Mouse (Mus musculus) liver, embryonic 13.5 days (tissue): ENCODE results near the gene Hus1b. TPM values are rescaled to one million over a fixed set of nuclear protein-coding genes. Genes with fewer than 3 reads are reported as not detected.

Experiments
- ATAC-seq: fragments of 200-750 bp; cut with Nextera tagmentation; 2 replicates; pipeline ENCODE4 v1.8.0; 2017; ENCODE audit warnings: low read depth, mild to moderate bottlenecking, moderate number of reproducible peaks, moderate library complexity
- DNase-seq: peaks from one replicate; pipeline ENCODE4 v3.0.0; 2022
- H3K27ac ChIP-seq: fragments of 300-500 bp; sonication (generic); 2 replicates; pipeline ENCODE4 v1.5.1; 2015; ENCODE audit warnings: moderate library complexity, mild to moderate bottlenecking, inconsistent platforms
- H3K27me3 ChIP-seq: fragments of 300-500 bp; sonication (generic); 2 replicates; pipeline ENCODE4 v1.6.1; 2015; ENCODE audit warnings: mild to moderate bottlenecking, inconsistent platforms
- H3K36me3 ChIP-seq: fragments of 300-500 bp; sonication (generic); 2 replicates; pipeline ENCODE4 v1.6.1; 2015; ENCODE audit warnings: mild to moderate bottlenecking, inconsistent platforms
- H3K4me1 ChIP-seq: fragments of 300-500 bp; sonication (generic); replicated peaks from 2 replicates; pipeline ENCODE4 v1.6.1; 2015; ENCODE audit warnings: inconsistent platforms
- H3K4me2 ChIP-seq: fragments of 300-500 bp; sonication (generic); 2 replicates; pipeline ENCODE4 v1.6.1; 2015; ENCODE audit warnings: inconsistent platforms, mild to moderate bottlenecking, moderate library complexity
- H3K4me3 ChIP-seq: fragments of 300-500 bp; sonication (generic); replicated peaks from 2 replicates; pipeline ENCODE4 v1.5.1; 2015; ENCODE audit warnings: mild to moderate bottlenecking, inconsistent platforms
- H3K9ac ChIP-seq: fragments of 300-500 bp; sonication (generic); 2 replicates; pipeline ENCODE4 v1.6.1; 2015; ENCODE audit warnings: mild to moderate bottlenecking, inconsistent platforms
- H3K9me3 ChIP-seq: fragments of 300-500 bp; sonication (generic); replicated peaks from 2 replicates; pipeline ENCODE4 v1.6.1; 2016; ENCODE audit warnings: inconsistent platforms
- WGBS: fragments of 180-500 bp; shearing (Covaris S2); methylation state at CpG from one replicate; pipeline ENCODE4 v1.1.7; 2015; ENCODE audit not compliant: insufficient replicate concordance; 5-methylcytosine and 5-hydroxymethylcytosine counted together
- polyA plus RNA-seq: library from polyadenylated mRNA; unstranded; fragments of >200 nt; fragmentation: Nextera tagmentation; extraction: Ambion mirVana; gene quantifications from 2 replicates; pipeline ENCODE4 v1.2.1, GENCODE M21; 2015

The Hus1b gene
- polyA plus RNA-seq, result not detected in 2 replicates

DNA sequence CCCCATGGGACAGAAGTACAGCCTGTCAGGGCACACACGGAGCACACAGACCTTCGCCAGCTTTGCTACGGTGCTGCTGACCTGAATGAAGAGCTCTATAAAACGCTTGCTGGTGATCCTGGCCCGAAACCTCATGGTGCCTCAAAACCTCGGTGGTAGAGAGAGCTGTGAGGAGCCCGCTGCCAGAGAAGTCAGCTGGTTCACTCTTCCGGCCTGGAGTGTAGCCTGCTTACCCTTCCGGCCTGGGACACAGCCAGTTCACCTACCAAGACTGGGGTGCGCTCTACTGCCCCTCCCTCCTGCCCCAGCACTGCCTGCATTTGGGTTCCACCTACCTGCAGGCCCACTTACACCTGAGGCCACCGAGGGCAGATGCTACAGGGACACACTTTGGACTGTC lies at the start of gene Hus1b:
TSS of gene Hus1b (minus strand) at position 220 of the 400 bp plus-strand sequence.
- peaks cover 13% of the 10 kb centered on the region for H3K4me1 ChIP-seq
- no peak within 1 kb of the TSS for H3K9ac ChIP-seq
- no peak within 1 kb of the TSS for H3K4me2 ChIP-seq
- no peaks in the 10 kb centered on the region for H3K36me3 ChIP-seq
- no peak within 1 kb of the TSS for H3K27ac ChIP-seq
- H3K9me3 ChIP-seq, result no peaks in the 10 kb centered on the region
- H3K4me3 ChIP-seq, result no peak within 1 kb of the TSS
- H3K27me3 ChIP-seq, result no peaks in the 10 kb centered on the region
- ATAC-seq (no peak), DNase-seq (no peak)
- WGBS, result 86% methylated on average over 11 of the region's 11 CpGs

DNA sequence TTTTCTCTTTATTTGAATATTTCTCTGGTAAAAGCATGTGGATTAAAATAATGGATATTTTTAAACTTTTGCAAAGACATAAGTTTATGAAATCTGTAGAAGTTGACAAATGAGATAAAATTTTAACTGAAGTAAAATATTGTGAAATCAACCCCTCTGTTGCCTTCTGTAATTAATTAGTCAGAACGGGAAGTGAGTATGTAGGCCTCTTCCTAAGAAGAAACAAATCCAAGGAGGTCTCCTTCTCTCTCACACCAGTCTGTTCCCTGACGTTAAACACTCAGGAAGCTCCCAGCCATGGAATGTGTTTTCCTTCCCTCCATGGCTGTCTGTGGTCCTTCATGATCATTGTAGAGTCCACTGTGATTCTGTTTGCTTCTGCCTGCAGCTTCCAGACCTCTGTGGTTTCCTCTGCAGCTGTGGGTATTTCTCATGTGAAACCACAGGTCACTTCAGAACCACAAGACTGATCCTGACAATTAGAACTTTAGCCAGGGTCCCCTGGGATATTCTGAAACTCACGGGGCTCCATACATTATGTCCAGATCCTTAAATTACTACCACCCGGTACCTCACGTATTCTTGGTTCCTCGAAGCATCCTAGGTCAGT lies 46.8 kb upstream of the Hus1b start:
- ATAC-seq (no peak), DNase-seq (no peak)
- 38% methylated on average over 6 of the region's 6 CpGs for WGBS
- H3K9me3 ChIP-seq, result no peaks in the 10 kb centered on the region
- H3K4me2 ChIP-seq, result no peak overlapping the region
- H3K4me1 ChIP-seq, result no peaks in the 10 kb centered on the region
- H3K9ac ChIP-seq, result no peak overlapping the region
- H3K27ac ChIP-seq, result no peak overlapping the region
- no peaks in the 10 kb centered on the region for H3K36me3 ChIP-seq
- peaks cover 24% of the 10 kb centered on the region; the same call in 1 of the 2 replicates for H3K27me3 ChIP-seq
- H3K4me3 ChIP-seq, result no peak overlapping the region

DNA sequence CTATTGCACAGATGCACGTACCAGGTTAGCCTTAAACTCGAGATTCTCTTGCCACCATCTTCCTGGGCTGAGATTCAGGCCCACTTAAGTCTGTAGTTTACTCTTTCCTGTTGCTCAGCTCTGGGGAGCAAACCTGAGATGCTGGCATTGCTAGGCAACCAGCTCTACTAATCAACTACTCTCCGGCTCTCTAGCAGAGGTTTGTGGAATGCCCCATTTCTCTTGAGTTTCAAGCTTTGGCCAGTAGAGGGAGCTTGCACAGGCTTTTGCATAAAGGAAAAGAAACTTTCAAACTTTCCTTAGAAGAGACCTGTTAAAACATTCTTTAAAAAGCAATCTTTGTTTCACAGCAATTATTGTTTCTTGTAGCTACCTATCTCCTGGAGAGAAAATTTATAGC lies 46.3 kb upstream of the Hus1b start:
- ATAC-seq (no peak), DNase-seq (no peak)
- Histone ChIP-seq H3K4me3 (no peak overlapping the region), H3K27ac (no peak overlapping the region), H3K4me2 (no peak overlapping the region), H3K9ac (no peak overlapping the region), H3K27me3 (peaks cover 24% of the 10 kb centered on the region; the same call in 1 of the 2 replicates), H3K4me1 (no peaks in the 10 kb centered on the region), H3K36me3 (no peaks in the 10 kb centered on the region), H3K9me3 (no peaks in the 10 kb centered on the region)
- 31% methylated on average over 3 of the region's 3 CpGs for WGBS

DNA sequence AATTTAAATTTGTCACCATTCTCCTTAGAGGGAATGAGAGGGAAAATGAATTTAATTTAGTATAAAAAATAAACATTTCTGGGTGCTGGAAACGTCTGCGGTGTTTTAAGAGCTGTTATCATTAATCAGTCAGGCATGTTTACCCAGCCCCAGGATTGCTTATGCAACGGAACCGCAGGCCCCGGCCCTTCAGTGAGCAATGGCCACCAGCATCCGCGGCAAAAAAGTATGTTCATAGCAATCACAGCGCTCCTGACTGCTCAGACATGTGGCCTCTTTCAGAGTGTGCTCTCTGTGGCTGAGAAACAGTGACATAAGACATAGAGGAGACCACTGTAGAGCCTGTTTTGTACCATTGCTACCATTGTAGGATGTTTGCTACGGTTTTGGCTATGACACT lies 42.7 kb upstream of the Hus1b start:
- H3K36me3 ChIP-seq, result no peaks in the 10 kb centered on the region
- H3K27ac ChIP-seq, result no peak overlapping the region
- H3K4me1 ChIP-seq, result peaks cover 9% of the 10 kb centered on the region
- H3K9me3 ChIP-seq, result no peaks in the 10 kb centered on the region
- 60% methylated on average over 9 of the region's 9 CpGs for WGBS
- H3K9ac ChIP-seq, result no peak overlapping the region
- no peak overlapping the region for H3K4me2 ChIP-seq
- DNase-seq, result no peak
- H3K27me3 ChIP-seq, result peaks cover 53% of the 10 kb centered on the region
- no peak for ATAC-seq
- no peak overlapping the region for H3K4me3 ChIP-seq

DNA sequence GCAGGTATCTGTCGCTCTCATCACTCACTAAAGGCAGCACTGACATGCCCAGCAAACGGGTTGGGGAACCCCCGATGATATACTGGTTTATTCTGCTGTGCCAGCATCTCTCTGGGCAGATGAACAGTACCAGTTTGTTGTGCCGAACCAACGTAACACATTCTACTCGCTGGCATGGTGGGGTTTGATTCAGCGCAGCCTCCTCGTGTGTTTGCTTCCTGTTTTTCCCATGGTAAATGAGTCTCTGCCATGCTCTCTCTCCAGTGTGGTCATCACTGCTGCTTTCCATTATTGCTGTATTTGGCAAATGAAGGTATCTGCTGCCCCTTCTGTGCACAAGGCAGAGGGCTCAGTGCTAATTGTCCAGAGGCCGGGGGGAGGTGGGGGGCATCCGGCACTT lies 42.2 kb upstream of the Hus1b start:
- H3K27me3 ChIP-seq, result peaks cover 58% of the 10 kb centered on the region

DNA sequence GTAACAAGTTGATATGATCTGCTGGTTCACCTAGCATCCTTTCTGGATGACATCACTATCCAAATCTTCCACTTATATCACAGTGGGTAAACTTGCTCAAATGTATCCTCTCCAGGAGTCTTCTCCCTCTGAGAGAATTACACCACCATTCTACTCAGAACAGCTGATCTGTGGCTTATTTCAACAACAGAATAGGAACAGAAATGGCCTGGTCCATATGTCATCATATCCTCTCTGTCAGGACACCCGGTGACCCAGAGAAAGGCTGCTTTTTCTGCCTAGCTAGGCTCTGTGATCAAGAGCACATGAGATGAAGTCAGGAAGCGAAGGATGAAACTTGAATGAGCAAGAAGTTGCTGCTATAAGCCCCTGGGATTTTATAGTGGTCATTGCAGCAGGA lies 40.1 kb upstream of the Hus1b start:
- Histone ChIP-seq H3K27ac (no peak overlapping the region), H3K4me2 (no peak overlapping the region), H3K9ac (no peak overlapping the region), H3K4me1 (peaks cover 9% of the 10 kb centered on the region), H3K4me3 (no peak overlapping the region), H3K27me3 (peaks cover 59% of the 10 kb centered on the region), H3K9me3 (no peaks in the 10 kb centered on the region), H3K36me3 (no peaks in the 10 kb centered on the region)
- WGBS, result 45% methylated on average over 2 of the region's 2 CpGs
- ATAC-seq (no peak), DNase-seq (no peak)

More for the DNA sequence above, 42.2 kb upstream of the Hus1b start:
- DNase-seq, result no peak
- Histone ChIP-seq H3K27ac (no peak overlapping the region), H3K36me3 (no peaks in the 10 kb centered on the region), H3K4me3 (no peak overlapping the region), H3K9ac (no peak overlapping the region), H3K4me2 (no peak overlapping the region), H3K9me3 (no peaks in the 10 kb centered on the region), H3K4me1 (peaks cover 9% of the 10 kb centered on the region)
- WGBS, result 68% methylated on average over 10 of the region's 10 CpGs
- no peak for ATAC-seq

DNA sequence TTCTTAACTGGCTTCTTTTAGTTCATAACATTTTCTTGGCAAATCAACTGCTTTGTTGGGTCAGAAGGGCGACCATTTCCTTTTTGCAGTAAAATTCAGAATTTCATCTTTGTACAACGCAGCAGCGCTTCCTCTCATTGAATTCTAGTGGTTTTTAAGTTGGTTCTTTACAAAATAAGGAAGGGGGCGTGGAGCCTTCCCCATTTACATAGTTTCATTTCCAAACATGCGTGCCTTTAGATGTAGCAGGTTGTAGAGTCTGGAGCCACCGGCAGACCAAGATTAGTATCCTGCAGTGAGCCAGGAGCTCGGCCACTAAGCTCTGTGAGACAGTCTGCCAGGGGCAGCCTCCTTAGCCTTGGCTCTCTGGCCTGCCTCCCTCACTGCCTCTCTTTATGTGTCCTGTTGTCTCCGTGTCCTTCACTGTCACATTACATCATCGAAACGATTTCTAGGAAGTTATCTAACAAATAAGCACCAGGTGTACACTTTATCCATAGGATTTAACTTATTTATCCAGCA lies 39.4 kb upstream of the Hus1b start:
- Histone ChIP-seq H3K9ac (no peak overlapping the region), H3K36me3 (no peaks in the 10 kb centered on the region), H3K27ac (no peak overlapping the region), H3K4me1 (peaks cover 9% of the 10 kb centered on the region), H3K9me3 (no peaks in the 10 kb centered on the region), H3K27me3 (peaks cover 56% of the 10 kb centered on the region), H3K4me2 (no peak overlapping the region), H3K4me3 (no peak overlapping the region)
- DNase-seq (no peak), ATAC-seq (no peak)
- 50% methylated on average over 10 of the region's 10 CpGs for WGBS

DNA sequence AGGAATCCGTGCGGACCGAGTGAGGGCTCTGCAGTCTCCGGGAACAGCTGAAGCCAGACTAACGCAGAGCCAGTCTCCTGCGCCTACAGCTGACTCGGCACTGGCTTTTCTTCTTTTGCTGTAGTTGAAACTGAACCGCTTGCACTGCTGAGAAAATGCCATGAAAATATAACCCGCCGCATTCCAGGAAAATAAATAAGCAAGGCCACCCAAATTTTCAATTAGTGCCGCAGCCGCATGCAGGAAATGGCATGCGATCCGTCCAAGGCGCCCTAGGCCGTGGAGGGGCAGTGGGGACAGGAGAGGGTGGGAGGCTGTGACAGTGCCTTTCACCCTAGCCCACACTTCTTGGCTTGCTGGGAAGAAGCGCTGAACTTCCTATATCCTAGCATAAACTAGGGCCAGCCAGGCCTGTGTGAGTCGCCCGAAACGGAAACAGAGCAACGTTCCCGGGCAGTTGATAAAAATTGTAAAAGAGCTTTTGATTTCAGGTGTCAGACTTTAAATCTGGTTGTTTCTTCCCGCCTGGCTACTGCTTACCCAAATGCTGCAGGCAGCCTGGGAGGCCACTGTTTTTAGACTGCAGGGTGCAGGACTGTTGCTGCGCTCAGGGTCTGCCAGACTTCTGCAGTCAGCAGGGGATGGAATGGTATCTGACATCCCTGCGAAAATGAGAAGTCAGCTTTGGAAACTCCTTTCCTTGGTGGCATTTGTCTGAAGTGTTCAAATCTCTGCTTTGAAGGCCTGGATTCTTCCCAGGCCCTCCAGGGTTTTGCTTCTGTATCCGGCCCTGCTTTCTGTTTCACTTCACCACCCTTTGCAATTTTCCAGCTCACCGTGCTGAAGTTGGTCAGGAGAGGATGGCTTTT lies 38.3 kb upstream of the Hus1b start:
- Histone ChIP-seq H3K4me3 (peak overlapping the region; percentile 47), H3K4me2 (peak overlapping the region; percentile 65), H3K9me3 (no peaks in the 10 kb centered on the region), H3K27me3 (peaks cover 47% of the 10 kb centered on the region), H3K27ac (no peak overlapping the region), H3K4me1 (peaks cover 9% of the 10 kb centered on the region), H3K36me3 (no peaks in the 10 kb centered on the region), H3K9ac (no peak overlapping the region)
- ATAC-seq (no peak), DNase-seq (no peak)
- WGBS, result 17% methylated on average over 27 of the region's 27 CpGs

DNA sequence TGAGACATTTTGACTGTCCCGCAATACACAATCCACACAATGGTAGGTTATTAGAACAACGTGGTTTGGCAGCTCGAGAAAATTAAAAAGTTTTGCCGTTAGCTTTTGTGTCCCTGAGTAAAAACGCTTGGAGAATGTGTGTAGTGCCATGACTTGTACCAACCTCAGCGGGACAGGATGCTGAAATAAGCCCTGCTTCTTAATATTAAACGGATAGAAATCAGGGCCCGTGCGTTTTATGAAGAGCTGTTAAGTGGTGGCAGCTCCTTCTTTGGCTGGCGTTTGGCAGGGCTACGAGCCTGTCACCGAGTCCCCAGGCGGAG lies 37.7 kb upstream of the Hus1b start:
- peaks cover 44% of the 10 kb centered on the region for H3K27me3 ChIP-seq
- no peaks in the 10 kb centered on the region for H3K36me3 ChIP-seq
- DNase-seq, result no peak
- no peak overlapping the region for H3K9ac ChIP-seq
- peak overlapping the region; percentile 47 for H3K4me3 ChIP-seq
- peak overlapping the region; percentile 65 for H3K4me2 ChIP-seq
- no peak for ATAC-seq
- peaks cover 9% of the 10 kb centered on the region for H3K4me1 ChIP-seq
- no peaks in the 10 kb centered on the region for H3K9me3 ChIP-seq
- H3K27ac ChIP-seq, result no peak overlapping the region
- 20% methylated on average over 13 of the region's 13 CpGs for WGBS

DNA sequence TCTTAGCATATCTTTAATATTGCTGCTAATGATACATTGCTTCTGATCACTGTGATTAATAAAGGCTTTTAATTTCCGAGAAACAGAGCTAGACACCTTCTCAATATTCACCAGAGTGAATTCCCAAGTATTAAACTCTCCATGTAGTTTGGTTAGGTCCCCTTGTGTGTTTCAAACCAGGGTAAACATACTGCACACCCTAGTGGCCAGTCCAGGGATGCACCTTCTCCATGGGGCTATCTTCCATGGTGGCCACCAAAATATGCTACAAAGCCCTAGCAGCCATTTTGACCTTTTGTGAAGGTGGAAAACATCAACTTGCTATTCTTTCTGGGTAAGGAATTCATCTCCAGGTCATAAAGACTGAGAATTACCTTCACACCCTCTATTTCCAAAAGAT lies 34.1 kb upstream of the Hus1b start:
- no peak overlapping the region for H3K4me3 ChIP-seq
- peaks cover 9% of the 10 kb centered on the region for H3K4me1 ChIP-seq
- H3K4me2 ChIP-seq, result no peak overlapping the region
- no peaks in the 10 kb centered on the region for H3K9me3 ChIP-seq
- H3K9ac ChIP-seq, result no peak overlapping the region
- no peak overlapping the region for H3K27ac ChIP-seq
- H3K36me3 ChIP-seq, result no peaks in the 10 kb centered on the region
- WGBS, result 12% methylated on average over 1 of the region's 1 CpGs
- H3K27me3 ChIP-seq, result peaks cover 25% of the 10 kb centered on the region
- DNase-seq (peak; percentile 28), ATAC-seq (0 out of 2 replicates have a peak, but pooled peaks have one; percentile 45)

DNA sequence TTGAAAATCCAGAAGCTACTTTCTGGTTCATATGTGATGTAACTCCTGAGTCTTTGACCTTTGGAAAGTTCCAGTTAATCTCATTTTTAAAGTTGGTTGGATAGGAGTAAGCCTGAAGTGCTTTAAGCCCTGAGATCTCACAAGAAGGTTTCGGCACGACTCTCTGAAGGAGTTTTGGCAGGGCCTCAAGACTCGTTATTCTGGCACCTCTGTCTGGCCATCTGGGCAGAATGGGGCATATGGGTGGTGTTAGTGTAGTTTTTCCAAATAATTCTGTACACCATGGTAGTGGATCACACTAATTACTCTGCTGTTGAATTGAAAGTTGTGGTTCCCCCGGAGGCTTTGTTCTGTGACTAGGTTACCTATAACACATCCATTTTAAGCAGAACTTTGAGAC lies 30.7 kb upstream of the Hus1b start:
- Histone ChIP-seq H3K4me2 (no peak overlapping the region), H3K9me3 (no peaks in the 10 kb centered on the region), H3K4me1 (peaks cover 9% of the 10 kb centered on the region; the same call in 1 of the 2 replicates), H3K36me3 (no peaks in the 10 kb centered on the region), H3K27me3 (0 out of 2 replicates have a peak, but pooled peaks cover 3% of the 10 kb centered on the region), H3K27ac (no peak overlapping the region), H3K4me3 (no peak overlapping the region), H3K9ac (no peak overlapping the region)
- WGBS, result 61% methylated on average over 4 of the region's 4 CpGs
- ATAC-seq (no peak), DNase-seq (no peak)
